Mouse (Mus musculus) large intestine, adult 2 months (tissue): ENCODE data around the gene Lmo7. TPM values are rescaled to one million over a fixed set of nuclear protein-coding genes. Genes with fewer than 3 reads are reported as not detected.

Source experiments
- polyA plus RNA-seq: library from polyadenylated mRNA; depleted of rRNA; stranded (reverse); fragments of >200 nt; gene quantifications from 2 replicates; pipeline ENCODE4 v1.2.3, GENCODE M21; 2012; rRNA removed

The Lmo7 gene
- polyA plus RNA-seq, 1 experiment: 56.0 TPM

Other genes starting within 250 kb of the Lmo7 start
- 2.6 and 3.0 TPM in 2 replicates for gene Tbc1d4, start 120.8 kb upstream of the Lmo7 start, polyA plus RNA-seq
- 21.7 and 24.2 TPM in 2 replicates for gene Commd6, start 89.3 kb upstream of the Lmo7 start, polyA plus RNA-seq
- 14.8 and 15.9 TPM in 2 replicates for gene Uchl3, start 76.0 kb upstream of the Lmo7 start, polyA plus RNA-seq
- gene Gm9922, start 143 bp upstream of the Lmo7 start, polyA plus RNA-seq: 0.38 and 0.53 TPM in 2 replicates